Mouse (Mus musculus) erythroid progenitor cell, adult 5-6 weeks (primary cell): ENCODE results near the gene Reps1. TPM values are rescaled to one million over a fixed set of nuclear protein-coding genes. Genes with fewer than 3 reads are reported as not detected.
"Not testable (repeated sequence)": the region's sequence is repeated elsewhere in the genome, so short reads cannot be mapped to it uniquely, and the experiment has no call there.

Source experiments
- ATAC-seq: replicated peaks from 2 replicates; pipeline ENCODE4 v1.8.0; 2016; ENCODE audit warnings: moderate number of reproducible peaks, mild to moderate bottlenecking, moderate TSS enrichment, inconsistent platforms; ENCODE audit not compliant: poor library complexity, low FRiP score, severe bottlenecking
- total RNA-seq, 2 experiments: library from RNA; stranded (forward) in 1 of 2; stranded (reverse) in 1 of 2; fragments of 150-400 nt in 1 of 2; fragments of 186-747, 209-891 nt in 1 of 2; gene quantifications; 2 replicates each; pipeline versions ENCODE4 v1.2.3 to v1.2.4; 2015 to 2017; ENCODE audit warnings: low replicate concordance in 2 of 2

Gene Reps1
- total RNA-seq, 2 experiments from 2014 or later, result 14.3 to 18.0 TPM

- ATAC-seq, result no peak
Measured at GRCm38 (mm10) chr10:18131666-18132650, 76.3 kb downstream of the Reps1 start.

GRCm38 (mm10) chr10:18138853-18139503, 83.3 kb downstream of the Reps1 start:
- ATAC-seq, result not testable (repeated sequence)

- ATAC-seq, result peak; percentile 53
Measured at GRCm38 (mm10) chr10:18139615-18140014, 84.0 kb downstream of the Reps1 start.

GRCm38 (mm10) chr10:18141389-18141788, 85.7 kb downstream of the Reps1 start:
- ATAC-seq, result no peak

DNA sequence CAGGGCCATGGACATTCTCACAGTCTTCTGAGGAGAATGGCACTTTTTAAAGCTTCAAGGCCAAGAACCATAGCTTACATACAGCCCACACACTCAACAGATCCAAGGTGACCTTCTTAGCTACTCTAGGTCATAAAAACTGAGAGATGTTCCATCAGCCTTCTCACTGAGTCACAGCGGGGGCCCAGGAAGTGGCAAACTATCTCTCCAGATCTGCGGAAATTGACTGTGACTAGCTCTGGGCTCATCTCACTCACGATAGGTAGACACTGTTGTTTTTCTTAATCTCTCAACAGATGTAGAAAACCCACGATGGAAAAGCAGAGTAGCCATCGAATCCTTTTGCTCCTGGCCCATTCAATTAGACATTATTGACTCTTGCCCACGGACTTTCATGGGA, 86.6 kb downstream of the Reps1 start:
- ATAC-seq, result no peak

GRCm38 (mm10) chr10:18147224-18147623, 91.6 kb downstream of the Reps1 start:
- ATAC-seq, result no peak

GRCm38 (mm10) chr10:18162435-18162971, 106.8 kb downstream of the Reps1 start:
- no peak for ATAC-seq

Other genes starting within 250 kb of the Reps1 start
- 7.5 and 9.7 TPM in 2 replicates for gene Heca, start 107.8 kb upstream of the Reps1 start, total RNA-seq (2015; ENCODE audit: low replicate concordance)
- 8.5 and 13.3 TPM in 2 replicates for gene Heca, start 107.8 kb upstream of the Reps1 start, total RNA-seq (2017; ENCODE audit: low replicate concordance)
- gene Abracl, start 32.6 kb upstream of the Reps1 start, total RNA-seq (2015; ENCODE audit: low replicate concordance), result 56.2 and 99.1 TPM in 2 replicates
- gene Abracl, start 32.6 kb upstream of the Reps1 start, total RNA-seq (2017; ENCODE audit: low replicate concordance), result 18.2 and 25.7 TPM in 2 replicates
- gene Ect2l, start 155.0 kb downstream of the Reps1 start, total RNA-seq (2015; ENCODE audit: low replicate concordance), result not detected in 2 replicates
- not detected in 2 replicates for gene Ect2l, start 155.0 kb downstream of the Reps1 start, total RNA-seq (2017; ENCODE audit: low replicate concordance)
- 8.8 and 11.2 TPM in 2 replicates for gene Ccdc28a, start 179.1 kb downstream of the Reps1 start, total RNA-seq (2015; ENCODE audit: low replicate concordance)
- gene Ccdc28a, start 179.1 kb downstream of the Reps1 start, total RNA-seq (2017; ENCODE audit: low replicate concordance), result 2.2 and 6.9 TPM in 2 replicates